Mouse (Mus musculus): ENCODE data around the gene Tmem229b. TPM values are rescaled to one million over a fixed set of nuclear protein-coding genes. Genes with fewer than 3 reads are reported as not detected.

Tmem229b gene
- 4.0 and 5.5 TPM in 2 replicates for polyA plus RNA-seq (2012; rRNA removed)

GRCm38 (mm10) chr12:79007126-79007753 lies at the start of gene Tmem229b:
Tmem229b (minus strand) TSS chr12:79007627.

GRCm38 (mm10) chr12:79028911-79029861 lies 21.8 kb upstream of the Tmem229b start, which contains the start of gene Plekhh1:
Plekhh1 (plus strand) TSS chr12:79029163.

Other genes with a start within 250 kb of the Tmem229b start
- gene Atp6v1d, start 146.0 kb downstream of the Tmem229b start, polyA plus RNA-seq (2012; rRNA removed): 3.5 and 4.7 TPM in 2 replicates
- gene Eif2s1, start 145.8 kb downstream of the Tmem229b start, polyA plus RNA-seq (2012; rRNA removed): 4.3 and 4.5 TPM in 2 replicates
- 11.3 and 13.2 TPM in 2 replicates for gene Plek2, start 100.7 kb downstream of the Tmem229b start, polyA plus RNA-seq (2012; rRNA removed)
- 40.7 and 44.0 TPM in 2 replicates for gene Plekhh1, start 21.5 kb upstream of the Tmem229b start, polyA plus RNA-seq (2012; rRNA removed)
- gene Pigh, start 82.0 kb upstream of the Tmem229b start, polyA plus RNA-seq (2012; rRNA removed): 14.6 and 18.7 TPM in 2 replicates
- 1.5 and 5.4 TPM in 2 replicates for gene Arg2, start 123.2 kb upstream of the Tmem229b start, polyA plus RNA-seq (2012; rRNA removed)
- gene Vti1b, start 165.0 kb upstream of the Tmem229b start, polyA plus RNA-seq (2012; rRNA removed): 67.6 and 68.7 TPM in 2 replicates
- gene Rdh11, start 184.7 kb upstream of the Tmem229b start, polyA plus RNA-seq (2012; rRNA removed): 7.7 and 8.8 TPM in 2 replicates
- gene Rdh12, start 201.3 kb upstream of the Tmem229b start, polyA plus RNA-seq (2012; rRNA removed): 0.51 and 0.57 TPM in 2 replicates